Mouse (Mus musculus): Measurements from ENCODE around the gene Prr22.

DNA sequence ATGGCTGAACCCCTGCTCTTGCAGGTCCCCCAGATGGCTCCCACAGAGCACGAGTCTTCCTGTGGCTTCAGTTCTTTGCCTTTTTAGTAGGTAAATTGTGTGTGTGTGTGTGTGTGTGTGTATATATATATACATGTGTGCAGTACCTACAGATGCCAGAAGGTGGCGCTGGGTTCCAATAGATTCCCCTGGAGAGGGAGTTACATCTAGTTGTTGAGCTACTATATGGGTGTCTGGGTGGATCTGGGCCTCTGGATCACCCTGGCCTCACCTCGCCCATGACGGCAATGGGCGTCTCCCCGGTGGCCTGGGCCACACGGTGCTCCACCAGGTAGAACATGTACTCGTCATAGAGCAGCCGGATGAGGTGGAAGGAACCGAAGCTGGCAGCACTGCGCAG lies 7.5 kb downstream of the Prr22 start:
- TF ChIP-seq CTCF (conservative IDR thresholded peaks at IDR 0.05; ENCODE audit: insufficient read depth, insufficient read length, low read depth, low read length), result no peak
- no peak for TF ChIP-seq POLR2A (IDR thresholded peaks at IDR 0.05; ENCODE audit: low read depth, low read length)

All from kidney, adult 2 months (tissue).